Comparison of ENCODE assay signal across 26 mouse cellular contexts in genomic region chr5:28453523-28453922, GRCm38 (mm10). TPM values are rescaled to one million over a fixed set of nuclear protein-coding genes. Genes with fewer than 3 reads are reported as not detected.
DNase-seq lines count a peak whose midpoint lies in the region; ATAC-seq and TF ChIP-seq lines count a peak whose summit lies in the region.
"Had no signal": no experiment of that assay in that cellular context is flagged by ENCODE, and none has a peak within 500 bp of the region (broad histone marks: within the 10 kb centered on the region; RNA-seq: fewer than 3 reads in every experiment).

No protein-coding gene starts in this region.

- TF ChIP-seq CTCF in stomach, postnatal 0 days (IDR thresholded peaks at IDR 0.05; ENCODE audit: low read depth): no peak

- H3K36me3 ChIP-seq in midbrain, embryonic 10.5 days: 0 out of 2 replicates have a peak, but pooled peaks cover 8% of the 10 kb centered on the region
- no peaks in the 10 kb centered on the region for H3K36me3 ChIP-seq in midbrain, embryonic 16.5 days (ENCODE audit: control insufficient read depth, insufficient read depth, low read length)
- H3K36me3 ChIP-seq in stomach, postnatal 0 days (ENCODE audit: control insufficient read depth, insufficient read depth, low read length): no peaks in the 10 kb centered on the region
- H3K36me3 ChIP-seq: embryonic facial prominence, embryonic 15.5 days; forebrain, embryonic 10.5 days; hindbrain, embryonic 10.5 days; hindbrain, embryonic 15.5 days had no signal

- peaks cover 24% of the 10 kb centered on the region for H3K4me1 ChIP-seq in midbrain, embryonic 10.5 days
- H3K4me1 ChIP-seq in midbrain, embryonic 16.5 days (ENCODE audit: control insufficient read depth, insufficient read depth, low read length): peaks cover 9% of the 10 kb centered on the region; the same call in 1 of the 2 replicates
- H3K4me1 ChIP-seq in stomach, postnatal 0 days (replicated peaks; ENCODE audit: control insufficient read depth, insufficient read depth): no peaks in the 10 kb centered on the region

- DNase-seq in heart, adult 11 months: peak; percentile 30
- no peak for DNase-seq in heart, postnatal 4 days
- peak; percentile 17 for DNase-seq in midbrain, embryonic 10.5 days (ENCODE audit: low spot score)
- DNase-seq in testis, postnatal 10 days (ENCODE audit: low spot score): peak; percentile 22
- no peak for DNase-seq in testis, postnatal 14 days (ENCODE audit: low spot score)
- peak; percentile 10 for DNase-seq in stomach, postnatal 0 days (ENCODE audit: low spot score)
- no peak for DNase-seq in kidney, adult 18-20 months
- DNase-seq: adrenal gland, postnatal 10 days; cerebellum, adult 11 months; cerebellum, adult 8-10 months; gastrocnemius, adult 2 months; gastrocnemius, postnatal 25 days; heart, postnatal 10 days had no signal

- no peak for ATAC-seq in midbrain, embryonic 16.5 days
- no peak for ATAC-seq in stomach, postnatal 0 days (ENCODE audit: low FRiP score, low TSS enrichment)
- ATAC-seq: forebrain, embryonic 14.5 days; inflammation-experienced regulatory T-cells, adult 6 months had no signal

- no peaks in the 10 kb centered on the region for H3K9me3 ChIP-seq in midbrain, embryonic 10.5 days (replicated peaks)
- H3K9me3 ChIP-seq in midbrain, embryonic 16.5 days (replicated peaks; ENCODE audit: control insufficient read depth, low read length, poor library complexity, severe bottlenecking): no peaks in the 10 kb centered on the region
- H3K9me3 ChIP-seq in stomach, postnatal 0 days (ENCODE audit: control insufficient read depth, low read length): no peaks in the 10 kb centered on the region
- H3K9me3 ChIP-seq: embryonic facial prominence, embryonic 15.5 days; forebrain, embryonic 10.5 days; hindbrain, embryonic 10.5 days; hindbrain, embryonic 15.5 days had no signal

- H3K27ac ChIP-seq in midbrain, embryonic 10.5 days (replicated peaks): no peak overlapping the region
- no peak overlapping the region for H3K27ac ChIP-seq in midbrain, embryonic 16.5 days (ENCODE audit: low read length)
- no peak overlapping the region for H3K27ac ChIP-seq in stomach, postnatal 0 days (replicated peaks)
- H3K27ac ChIP-seq: embryonic facial prominence, embryonic 15.5 days; forebrain, embryonic 10.5 days; gastrocnemius, adult 2 months; hindbrain, embryonic 10.5 days; hindbrain, embryonic 15.5 days had no signal

- peaks cover 66% of the 10 kb centered on the region for H3K27me3 ChIP-seq in midbrain, embryonic 10.5 days (ENCODE audit: low read depth, poor library complexity, severe bottlenecking)
- peaks cover 21% of the 10 kb centered on the region for H3K27me3 ChIP-seq in midbrain, embryonic 16.5 days (ENCODE audit: control insufficient read depth, insufficient read depth, low read depth, low read length)
- H3K27me3 ChIP-seq in stomach, postnatal 0 days (ENCODE audit: control insufficient read depth, insufficient read depth, low read length): peaks cover 4% of the 10 kb centered on the region; the same call in 1 of the 2 replicates
- H3K27me3 ChIP-seq: CH12.LX had no signal

- no peak overlapping the region for H3K9ac ChIP-seq in midbrain, embryonic 16.5 days (ENCODE audit: low read depth, low read length)
- no peak overlapping the region for H3K9ac ChIP-seq in stomach, postnatal 0 days (ENCODE audit: low read length)
- H3K9ac ChIP-seq: embryonic facial prominence, embryonic 15.5 days; hindbrain, embryonic 15.5 days had no signal

- H3K4me3 ChIP-seq in midbrain, embryonic 10.5 days: no peak overlapping the region
- no peak overlapping the region for H3K4me3 ChIP-seq in midbrain, embryonic 16.5 days (ENCODE audit: low read depth, low read length)
- no peak overlapping the region for H3K4me3 ChIP-seq in stomach, postnatal 0 days (ENCODE audit: low read depth, low read length)
- H3K4me3 ChIP-seq: embryonic facial prominence, embryonic 15.5 days; erythroblast, embryonic 14.5 days; forebrain, embryonic 10.5 days; gastrocnemius, adult 2 months; hindbrain, embryonic 10.5 days; hindbrain, embryonic 15.5 days had no signal

- WGBS in midbrain, embryonic 10.5 days: 24% methylated on average over 3 of the region's 3 CpGs
- 18% methylated on average over 3 of the region's 3 CpGs for WGBS in midbrain, embryonic 16.5 days
- 52% methylated on average over 3 of the region's 3 CpGs for WGBS in stomach, postnatal 0 days

- TF ChIP-seq EP300 in stomach, postnatal 0 days (optimal IDR thresholded peaks at IDR 0.05): no peak

- no peak overlapping the region for H3K4me2 ChIP-seq in midbrain, embryonic 16.5 days (ENCODE audit: low read length)
- no peak overlapping the region for H3K4me2 ChIP-seq in stomach, postnatal 0 days (replicated peaks; ENCODE audit: low read depth)
- H3K4me2 ChIP-seq: embryonic facial prominence, embryonic 15.5 days; hindbrain, embryonic 15.5 days had no signal

RNA-seq across cellular contexts. Expression of gene Shh, which starts 13.5 kb away (rescaled TPM):
- not detected for total RNA-seq in heart, postnatal 4 days (2021)
- 7.2 and 7.3 TPM in 2 replicates for polyA plus RNA-seq in midbrain, embryonic 10.5 days (2016; fragmentation: Nextera tagmentation; extraction: Ambion mirVana)
- polyA plus RNA-seq in midbrain, embryonic 16.5 days (2015; fragmentation: Nextera tagmentation; extraction: Ambion mirVana): 0.83 and 1.0 TPM in 2 replicates
- 4.6 and 5.5 TPM in 2 replicates for polyA plus RNA-seq in stomach, postnatal 0 days (2015; fragmentation: Nextera tagmentation; extraction: Ambion mirVana)
- total RNA-seq: CH12.LX; common myeloid progenitor, adult 5-6 weeks; ES-E14; gastrocnemius, adult 2 months; gastrocnemius, postnatal 25 days; granulocyte monocyte progenitor cell, adult 5-6 weeks; heart, postnatal 10 days had no signal
- polyA plus RNA-seq: heart, embryonic 14.5 days; inflammation-experienced regulatory T-cells, adult 6 months had no signal

Comparison
In these comparisons a context has a peak if more than half of its experiments do, and no peak if none do; other contexts are left out.
1. DNase-seq: peak in heart, adult 11 months (single experiment), midbrain, embryonic 10.5 days (single experiment), testis, postnatal 10 days (single experiment) and stomach, postnatal 0 days (single experiment); none in heart, postnatal 4 days (single experiment), testis, postnatal 14 days (single experiment) and kidney, adult 18-20 months (single experiment).